Mouse (Mus musculus) hindbrain, embryonic 15.5 days (tissue): ENCODE results near the gene Kcnj14. TPM values are rescaled to one million over a fixed set of nuclear protein-coding genes. Genes with fewer than 3 reads are reported as not detected.
A peak's percentile ranks its signal among the peaks of the same experiment; 100 is the strongest.

Experiments used
- ATAC-seq: fragments of 200-750 bp; cut with Nextera tagmentation; 2 replicates; pipeline ENCODE4 v1.8.0; 2017; ENCODE audit warnings: low read depth, moderate number of reproducible peaks, moderate TSS enrichment; ENCODE audit not compliant: low FRiP score
- H3K27ac ChIP-seq: fragments of 300-500 bp; sonication (generic); replicated peaks from 2 replicates; pipeline ENCODE4 v1.5.1; 2015; ENCODE audit warnings: mild to moderate bottlenecking, inconsistent platforms
- H3K27me3 ChIP-seq: fragments of 300-500 bp; sonication (generic); 2 replicates; pipeline ENCODE4 v1.6.1; 2015; ENCODE audit warnings: control low read depth, inconsistent platforms
- H3K36me3 ChIP-seq: fragments of 300-500 bp; sonication (generic); 2 replicates; pipeline ENCODE4 v1.6.1; 2015; ENCODE audit warnings: control low read depth, inconsistent platforms
- H3K4me1 ChIP-seq: fragments of 300-500 bp; sonication (generic); replicated peaks from 2 replicates; pipeline ENCODE4 v1.6.1; 2015; ENCODE audit warnings: control low read depth, inconsistent platforms
- H3K4me2 ChIP-seq: fragments of 300-500 bp; sonication (generic); 2 replicates; pipeline ENCODE4 v1.6.1; 2015; ENCODE audit warnings: moderate library complexity, mild to moderate bottlenecking, inconsistent platforms
- H3K4me3 ChIP-seq: fragments of 300-500 bp; sonication (generic); 2 replicates; pipeline ENCODE4 v1.5.1; 2015; ENCODE audit warnings: mild to moderate bottlenecking, inconsistent platforms
- H3K9ac ChIP-seq: fragments of 300-500 bp; sonication (generic); 2 replicates; pipeline ENCODE4 v1.6.1; 2015; ENCODE audit warnings: inconsistent platforms
- H3K9me3 ChIP-seq: fragments of 300-500 bp; sonication (generic); 2 replicates; pipeline ENCODE4 v1.6.1; 2016; ENCODE audit warnings: control low read depth, inconsistent platforms
- WGBS: fragments of 180-500 bp; shearing (Covaris S2); methylation state at CpG from one replicate; pipeline ENCODE4 v1.1.7; 2015; 5-methylcytosine and 5-hydroxymethylcytosine counted together
- polyA plus RNA-seq: library from polyadenylated mRNA; unstranded; fragments of >200 nt; fragmentation: Nextera tagmentation; extraction: Ambion mirVana; gene quantifications from 2 replicates; pipeline ENCODE4 v1.2.1, GENCODE M21; 2015

The Kcnj14 gene
- polyA plus RNA-seq, 1 experiment from 2014 or later: 1.6 TPM

- H3K4me2 ChIP-seq: no peak overlapping the region
- 87% methylated on average over 7 of the region's 7 CpGs for WGBS
- peaks cover 17% of the 10 kb centered on the region for H3K4me1 ChIP-seq
- H3K9me3 ChIP-seq: no peaks in the 10 kb centered on the region
- H3K36me3 ChIP-seq: peaks cover 37% of the 10 kb centered on the region
- no peak overlapping the region for H3K9ac ChIP-seq
- H3K4me3 ChIP-seq: no peak overlapping the region
- H3K27me3 ChIP-seq: peaks cover 1% of the 10 kb centered on the region
- no peak overlapping the region for H3K27ac ChIP-seq
- no peak for ATAC-seq
These were observed 2.0 kb upstream of the Kcnj14 start for GRCm38 (mm10) chr7:45826631-45827030.

- 0 out of 2 replicates have a peak, but pooled peaks cover under 1% of the 10 kb centered on the region for H3K4me1 ChIP-seq
- no peak overlapping the region for H3K4me3 ChIP-seq
- peaks cover 5% of the 10 kb centered on the region for H3K27me3 ChIP-seq
- no peak overlapping the region for H3K27ac ChIP-seq
- ATAC-seq: no peak
- H3K36me3 ChIP-seq: peaks cover 12% of the 10 kb centered on the region
- no peak overlapping the region for H3K4me2 ChIP-seq
- no peaks in the 10 kb centered on the region for H3K9me3 ChIP-seq
- H3K9ac ChIP-seq: no peak overlapping the region
These were observed 3.7 kb downstream of the Kcnj14 start for GRCm38 (mm10) chr7:45820913-45821312.

- peak overlapping the region; percentile 30 for H3K4me2 ChIP-seq
- H3K27me3 ChIP-seq: peaks cover 5% of the 10 kb centered on the region
- no peak overlapping the region for H3K27ac ChIP-seq
- no peak overlapping the region for H3K9ac ChIP-seq
- H3K4me3 ChIP-seq: no peak overlapping the region
- 12% methylated on average over 25 of the region's 25 CpGs for WGBS
- no peak for ATAC-seq
- no peaks in the 10 kb centered on the region for H3K9me3 ChIP-seq
- peaks cover 2% of the 10 kb centered on the region for H3K36me3 ChIP-seq
- H3K4me1 ChIP-seq: peaks cover 11% of the 10 kb centered on the region
These were observed 4.7 kb downstream of the Kcnj14 start for GRCm38 (mm10) chr7:45819843-45820242.

DNA sequence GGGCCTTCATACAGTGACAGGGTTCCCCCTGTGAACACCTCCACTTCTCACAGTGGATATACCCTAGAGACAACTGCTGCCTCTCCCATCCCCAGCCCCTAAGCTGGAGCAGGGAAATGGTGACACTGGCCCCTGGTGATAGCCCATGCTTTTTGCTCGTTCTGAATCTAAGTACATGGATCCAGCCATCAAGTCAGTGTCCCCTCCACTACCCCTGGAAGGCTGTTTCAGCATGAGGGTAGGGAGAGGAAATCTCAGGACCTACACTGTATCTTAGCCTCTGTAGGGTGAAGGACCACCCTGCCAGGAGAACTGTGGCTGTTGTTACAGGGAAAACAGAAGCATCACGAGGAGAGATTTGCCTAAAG, 8.6 kb downstream of the Kcnj14 start:
- WGBS: 46% methylated on average over 2 of the region's 2 CpGs
- peaks cover 32% of the 10 kb centered on the region for H3K4me1 ChIP-seq

GRCm38 (mm10) chr7:45815323-45815983, 9.1 kb downstream of the Kcnj14 start:
- H3K4me1 ChIP-seq: peaks cover 32% of the 10 kb centered on the region
- H3K4me3 ChIP-seq: peak overlapping the region; percentile 88; the same call in 1 of the 2 replicates
- 42% methylated on average over 10 of the region's 10 CpGs for WGBS
- no peak overlapping the region for H3K9ac ChIP-seq
- peaks cover 5% of the 10 kb centered on the region for H3K27me3 ChIP-seq
- H3K27ac ChIP-seq: peak overlapping the region; percentile 79
- no peak for ATAC-seq
- H3K4me2 ChIP-seq: peak overlapping the region; percentile 56
- H3K36me3 ChIP-seq: peaks cover 18% of the 10 kb centered on the region
- H3K9me3 ChIP-seq: no peaks in the 10 kb centered on the region

More for the DNA sequence above, 8.6 kb downstream of the Kcnj14 start:
- peaks cover 13% of the 10 kb centered on the region for H3K36me3 ChIP-seq
- H3K4me2 ChIP-seq: no peak overlapping the region
- H3K27ac ChIP-seq: no peak overlapping the region
- peaks cover 5% of the 10 kb centered on the region for H3K27me3 ChIP-seq
- H3K9me3 ChIP-seq: no peaks in the 10 kb centered on the region
- no peak for ATAC-seq
- H3K9ac ChIP-seq: no peak overlapping the region
- no peak overlapping the region for H3K4me3 ChIP-seq

DNA sequence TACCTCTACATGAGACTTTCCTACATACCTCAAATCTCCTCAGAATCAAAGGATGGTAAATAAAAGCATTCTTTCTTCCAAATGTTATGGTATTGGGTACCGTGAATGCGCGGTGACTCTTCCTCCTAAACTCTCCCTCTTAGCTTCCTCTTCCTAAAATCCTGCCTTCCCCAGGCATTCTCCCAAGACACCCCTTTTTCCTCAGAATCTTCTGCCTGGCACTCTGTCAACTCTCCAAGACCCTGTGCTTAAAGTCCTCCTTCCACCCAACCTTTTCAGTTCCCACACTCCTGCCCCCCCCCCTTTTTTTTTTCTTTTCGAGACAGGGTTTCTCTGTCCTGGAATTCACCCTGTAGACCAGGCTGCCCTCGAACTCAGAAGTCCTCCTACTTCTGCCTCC, 9.7 kb downstream of the Kcnj14 start:
- peaks cover 24% of the 10 kb centered on the region for H3K36me3 ChIP-seq
- no peaks in the 10 kb centered on the region for H3K9me3 ChIP-seq
- WGBS: 3% methylated on average over 5 of the region's 5 CpGs
- peak overlapping the region; percentile 79 for H3K27ac ChIP-seq
- H3K4me2 ChIP-seq: peak overlapping the region; percentile 56
- peak overlapping the region; percentile 88 for H3K4me3 ChIP-seq
- peaks cover 32% of the 10 kb centered on the region for H3K4me1 ChIP-seq
- H3K9ac ChIP-seq: peak overlapping the region; percentile 8; the same call in 1 of the 2 replicates
- H3K27me3 ChIP-seq: peaks cover under 1% of the 10 kb centered on the region; the same call in 1 of the 2 replicates
- ATAC-seq: no peak

GRCm38 (mm10) chr7:45813787-45814779, 10.5 kb downstream of the Kcnj14 start, which contains the start of gene Cyth2:
Cyth2 (minus strand) TSS chr7:45814581.
- peaks cover 35% of the 10 kb centered on the region for H3K4me1 ChIP-seq
- H3K9ac ChIP-seq: peak within 1 kb of the TSS; percentile 100
- no peaks in the 10 kb centered on the region for H3K27me3 ChIP-seq
- H3K36me3 ChIP-seq: peaks cover 32% of the 10 kb centered on the region
- peak within 1 kb of the TSS; percentile 82 for H3K4me2 ChIP-seq
- peak within 1 kb of the TSS; percentile 100 for H3K27ac ChIP-seq
- WGBS: under 1% methylated on average over 81 of the region's 92 CpGs
- ATAC-seq: peak; percentile 99
- peak within 1 kb of the TSS; percentile 88 for H3K4me3 ChIP-seq
- no peaks in the 10 kb centered on the region for H3K9me3 ChIP-seq

GRCm38 (mm10) chr7:45812921-45813320, 11.7 kb downstream of the Kcnj14 start:
- H3K4me1 ChIP-seq: peaks cover 42% of the 10 kb centered on the region
- 85% methylated on average over 8 of the region's 8 CpGs for WGBS
- peak overlapping the region; percentile 88 for H3K4me3 ChIP-seq
- peak overlapping the region; percentile 100; the same call in 1 of the 2 replicates for H3K27ac ChIP-seq
- H3K27me3 ChIP-seq: no peaks in the 10 kb centered on the region
- peaks cover 44% of the 10 kb centered on the region for H3K36me3 ChIP-seq
- ATAC-seq: no peak
- H3K9me3 ChIP-seq: no peaks in the 10 kb centered on the region
- H3K9ac ChIP-seq: peak overlapping the region; percentile 100
- peak overlapping the region; percentile 82 for H3K4me2 ChIP-seq

- ATAC-seq: no peak
- Histone ChIP-seq H3K27ac (no peak overlapping the region), H3K4me3 (no peak overlapping the region), H3K9ac (no peak overlapping the region), H3K9me3 (no peaks in the 10 kb centered on the region), H3K27me3 (no peaks in the 10 kb centered on the region), H3K4me2 (no peak overlapping the region), H3K36me3 (peaks cover 57% of the 10 kb centered on the region), H3K4me1 (peaks cover 28% of the 10 kb centered on the region)
- 80% methylated on average over 14 of the region's 14 CpGs for WGBS
These were observed 15.1 kb downstream of the Kcnj14 start for GRCm38 (mm10) chr7:45809276-45810075.

DNA sequence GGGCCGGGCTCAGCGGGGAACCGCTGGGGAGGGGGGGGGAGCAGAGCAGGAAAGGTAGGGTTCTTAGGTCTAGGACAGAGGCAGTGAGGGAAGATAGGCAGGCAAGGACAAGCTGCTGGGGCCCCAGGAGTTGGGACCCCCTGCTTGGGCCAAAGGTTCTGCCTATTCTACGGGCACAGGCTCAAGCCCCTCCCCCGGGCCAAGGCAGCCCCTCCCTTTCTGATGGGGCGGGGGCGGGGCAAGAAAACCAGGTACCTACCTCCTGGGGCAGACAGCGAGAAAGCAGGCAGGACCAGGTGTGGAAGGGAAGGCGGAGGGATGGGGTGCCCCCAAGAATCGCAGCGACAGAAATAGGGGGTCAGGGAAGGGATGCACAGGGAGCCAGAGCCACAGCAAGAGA, 16.1 kb downstream of the Kcnj14 start:
- Histone ChIP-seq H3K4me2 (no peak overlapping the region), H3K27ac (no peak overlapping the region; the same call in 1 of the 2 replicates), H3K4me1 (peaks cover 28% of the 10 kb centered on the region), H3K4me3 (no peak overlapping the region), H3K36me3 (peaks cover 67% of the 10 kb centered on the region), H3K9ac (no peak overlapping the region), H3K27me3 (no peaks in the 10 kb centered on the region), H3K9me3 (no peaks in the 10 kb centered on the region)
- ATAC-seq: no peak
- 50% methylated on average over 9 of the region's 11 CpGs for WGBS

GRCm38 (mm10) chr7:45805941-45806340, 18.6 kb downstream of the Kcnj14 start:
- Histone ChIP-seq H3K9ac (no peak overlapping the region), H3K4me2 (no peak overlapping the region), H3K27ac (0 out of 2 replicates have a peak overlapping the region, but pooled peaks have one; percentile 6), H3K4me1 (peaks cover 14% of the 10 kb centered on the region), H3K27me3 (no peaks in the 10 kb centered on the region), H3K9me3 (no peaks in the 10 kb centered on the region), H3K4me3 (no peak overlapping the region), H3K36me3 (peaks cover 73% of the 10 kb centered on the region)
- ATAC-seq: no peak
- 68% methylated on average over 5 of the region's 5 CpGs for WGBS
